Mouse (Mus musculus): ENCODE measurements around the gene Fcho2.

GRCm38 (mm10) chr13:98723430-98723829 is 91.8 kb downstream of the Fcho2 start:
- TF ChIP-seq CTCF (IDR thresholded peaks at IDR 0.05) (no peak), EP300 (IDR thresholded peaks at IDR 0.05) (no peak)

All from lung, postnatal 0 days (tissue).